Mouse (Mus musculus) kidney, adult 2 months (tissue): ENCODE data around the gene Pcnp. TPM values are rescaled to one million over a fixed set of nuclear protein-coding genes. Genes with fewer than 3 reads are reported as not detected.

Experiments
- DNase-seq: peaks from one replicate; pipeline ENCODE4 v3.0.0; 2021
- H3K27ac ChIP-seq: fragments of 200-500 bp; 2 replicates; pipeline ENCODE4 v1.5.1; 2012; ENCODE audit warnings: low read depth, low read length, control low read depth, inconsistent platforms; ENCODE audit not compliant: insufficient read depth
- H3K27me3 ChIP-seq: fragments of 200-500 bp; replicated peaks from 2 replicates; pipeline ENCODE4 v1.6.1; 2012; ENCODE audit warnings: mild to moderate bottlenecking, moderate library complexity, low read length, inconsistent platforms; ENCODE audit not compliant: control insufficient read depth, insufficient read depth
- H3K36me3 ChIP-seq: fragments of 200-500 bp; 2 replicates; pipeline ENCODE4 v1.6.1; 2012; ENCODE audit warnings: mild to moderate bottlenecking, moderate library complexity, low read length, inconsistent platforms; ENCODE audit not compliant: control insufficient read depth, insufficient read depth
- H3K4me1 ChIP-seq: fragments of 200-500 bp; 2 replicates; pipeline ENCODE4 v1.6.1; 2011; ENCODE audit warnings: low read length; ENCODE audit not compliant: control insufficient read depth, insufficient read depth
- H3K4me3 ChIP-seq: fragments of 200-500 bp; 2 replicates; pipeline ENCODE4 v1.5.1; 2011; ENCODE audit warnings: mild to moderate bottlenecking, low read depth, low read length, control low read depth; ENCODE audit not compliant: insufficient read depth
- CTCF ChIP-seq: fragments of 200-500 bp; conservative IDR thresholded peaks from 2 replicates; pipeline ENCODE4 v1.5.1; 2011; ENCODE audit warnings: low read depth, mild to moderate bottlenecking, control low read depth, low read length, moderate library complexity, mixed read lengths; ENCODE audit not compliant: insufficient read depth, insufficient read length
- POLR2A ChIP-seq: fragments of 200-500 bp; IDR thresholded peaks from one replicate; pipeline ENCODE4 v1.6.1; 2011; ENCODE audit warnings: low read depth, low read length, control low read depth
- WGBS: fragments of 180-500 bp; shearing (Covaris S2); methylation state at CpG from one replicate; pipeline ENCODE4 v1.1.7; 2018; 5-methylcytosine and 5-hydroxymethylcytosine counted together
- polyA plus RNA-seq: library from polyadenylated mRNA; depleted of rRNA; stranded (reverse); fragments of >200 nt; gene quantifications from 2 replicates; pipeline ENCODE4 v1.2.3, GENCODE M21; 2012

Gene Pcnp
- polyA plus RNA-seq, 1 experiment, result 24.6 TPM

- 47% methylated on average over 10 of the region's 10 CpGs for WGBS
- peaks cover 3% of the 10 kb centered on the region; the same call in 1 of the 2 replicates for H3K4me1 ChIP-seq
- H3K27me3 ChIP-seq, result no peaks in the 10 kb centered on the region
- no peak for TF ChIP-seq POLR2A
- TF ChIP-seq CTCF, result no peak
- no peak overlapping the region for H3K4me3 ChIP-seq
- no peak overlapping the region for H3K27ac ChIP-seq
- no peak for DNase-seq
- peaks cover 11% of the 10 kb centered on the region for H3K36me3 ChIP-seq
These were observed 56.8 kb downstream of the Pcnp start for GRCm38 (mm10) chr16:55972626-55973201.

GRCm38 (mm10) chr16:55971735-55972615 lies 57.6 kb downstream of the Pcnp start:
- H3K27ac ChIP-seq, result no peak overlapping the region
- H3K4me1 ChIP-seq, result peaks cover 8% of the 10 kb centered on the region; the same call in 1 of the 2 replicates
- H3K27me3 ChIP-seq, result no peaks in the 10 kb centered on the region
- WGBS, result 79% methylated on average over 6 of the region's 6 CpGs
- DNase-seq, result no peak
- peaks cover 11% of the 10 kb centered on the region for H3K36me3 ChIP-seq
- no peak for TF ChIP-seq POLR2A
- no peak for TF ChIP-seq CTCF
- H3K4me3 ChIP-seq, result no peak overlapping the region

- peaks cover 8% of the 10 kb centered on the region; the same call in 1 of the 2 replicates for H3K4me1 ChIP-seq
- 89% methylated on average over 5 of the region's 5 CpGs for WGBS
These were observed 59.1 kb downstream of the Pcnp start for GRCm38 (mm10) chr16:55970416-55970815.

GRCm38 (mm10) chr16:55969147-55969546 lies 60.4 kb downstream of the Pcnp start:
- 47% methylated on average over 3 of the region's 3 CpGs for WGBS
- TF ChIP-seq POLR2A (no peak), CTCF (peak; percentile 62)
- no peak overlapping the region for H3K4me3 ChIP-seq
- no peaks in the 10 kb centered on the region for H3K27me3 ChIP-seq
- H3K4me1 ChIP-seq, result peaks cover 8% of the 10 kb centered on the region; the same call in 1 of the 2 replicates
- H3K27ac ChIP-seq, result no peak overlapping the region
- H3K36me3 ChIP-seq, result peaks cover 11% of the 10 kb centered on the region
- peak; percentile 50 for DNase-seq

More at GRCm38 (mm10) chr16:55970416-55970815, 59.1 kb downstream of the Pcnp start:
- peaks cover 11% of the 10 kb centered on the region for H3K36me3 ChIP-seq
- no peak for DNase-seq
- H3K27ac ChIP-seq, result no peak overlapping the region
- H3K27me3 ChIP-seq, result no peaks in the 10 kb centered on the region
- H3K4me3 ChIP-seq, result no peak overlapping the region
- TF ChIP-seq CTCF (no peak), POLR2A (no peak)

GRCm38 (mm10) chr16:55967221-55967620 lies 62.3 kb downstream of the Pcnp start:
- Histone ChIP-seq H3K27ac (no peak overlapping the region), H3K4me1 (peaks cover 5% of the 10 kb centered on the region; the same call in 1 of the 2 replicates), H3K27me3 (no peaks in the 10 kb centered on the region), H3K36me3 (peaks cover 11% of the 10 kb centered on the region), H3K4me3 (peak overlapping the region; percentile 37)
- no peak for DNase-seq
- 15% methylated on average over 1 of the region's 1 CpGs for WGBS
- TF ChIP-seq CTCF (no peak), POLR2A (no peak)

- H3K27me3 ChIP-seq, result no peaks in the 10 kb centered on the region
- TF ChIP-seq POLR2A (no peak), CTCF (no peak)
- WGBS, result under 1% methylated on average over 42 of the region's 42 CpGs
- peak; percentile 97 for DNase-seq
- peak within 1 kb of the TSS; percentile 93 for H3K27ac ChIP-seq
- peak within 1 kb of the TSS; percentile 99 for H3K4me3 ChIP-seq
- peaks cover 6% of the 10 kb centered on the region for H3K36me3 ChIP-seq
- H3K4me1 ChIP-seq, result peaks cover 5% of the 10 kb centered on the region; the same call in 1 of the 2 replicates
These were observed 63.2 kb downstream of the Pcnp start, which contains the start of gene Rpl24 for GRCm38 (mm10) chr16:55966212-55966871. Gene Rpl24 (plus strand): TSS chr16:55966275.
